Mouse (Mus musculus) kidney, embryonic 14.5 days (tissue): ENCODE measurements around the gene Sbf2. TPM values are rescaled to one million over a fixed set of nuclear protein-coding genes. Genes with fewer than 3 reads are reported as not detected.
"Not testable (repeated sequence)": the region's sequence is repeated elsewhere in the genome, so short reads cannot be mapped to it uniquely, and the experiment has no call there.

Experiments used
- ATAC-seq: fragments of 200-750 bp; cut with Nextera tagmentation; 2 replicates; pipeline ENCODE4 v1.8.0; 2017; ENCODE audit warnings: moderate number of reproducible peaks, mild to moderate bottlenecking, moderate TSS enrichment, moderate library complexity; ENCODE audit not compliant: low FRiP score, low TSS enrichment
- H3K27ac ChIP-seq: fragments of 300-500 bp; sonication (generic); 2 replicates; pipeline ENCODE4 v1.5.1; 2014; ENCODE audit warnings: low read depth, mild to moderate bottlenecking, low read length, moderate library complexity, mixed read lengths
- H3K27me3 ChIP-seq: fragments of 300-500 bp; sonication (generic); 2 replicates; pipeline ENCODE4 v1.6.1; 2014; ENCODE audit warnings: mild to moderate bottlenecking, low read length; ENCODE audit not compliant: control insufficient read depth, insufficient read depth
- H3K36me3 ChIP-seq: fragments of 300-500 bp; sonication (generic); 2 replicates; pipeline ENCODE4 v1.6.1; 2014; ENCODE audit warnings: low read length, mixed read lengths; ENCODE audit not compliant: control insufficient read depth, insufficient read depth
- H3K4me1 ChIP-seq: fragments of 300-500 bp; sonication (generic); 2 replicates; pipeline ENCODE4 v1.6.1; 2014; ENCODE audit warnings: low read length, mixed read lengths; ENCODE audit not compliant: control insufficient read depth, insufficient read depth
- H3K4me2 ChIP-seq: fragments of 300-500 bp; sonication (generic); replicated peaks from 2 replicates; pipeline ENCODE4 v1.6.1; 2014; ENCODE audit warnings: low read depth, mild to moderate bottlenecking, low read length
- H3K4me3 ChIP-seq: fragments of 300-500 bp; sonication (generic); 2 replicates; pipeline ENCODE4 v1.5.1; 2014; ENCODE audit warnings: mild to moderate bottlenecking, low read length
- H3K9ac ChIP-seq: fragments of 300-500 bp; sonication (generic); 2 replicates; pipeline ENCODE4 v1.6.1; 2014; ENCODE audit warnings: low read depth, mild to moderate bottlenecking, low read length, moderate library complexity
- H3K9me3 ChIP-seq: fragments of 300-500 bp; sonication (generic); 2 replicates; pipeline ENCODE4 v1.6.1; 2016; ENCODE audit warnings: low read length; ENCODE audit not compliant: control insufficient read depth
- WGBS: fragments of 180-500 bp; shearing (Covaris S2); extraction: QIAGEN DNeasy Blood & Tissue Kit; methylation state at CpG from one replicate; pipeline ENCODE4 v1.1.7; 2014; 5-methylcytosine and 5-hydroxymethylcytosine counted together
- polyA plus RNA-seq: library from polyadenylated mRNA; unstranded; fragments of >200 nt; fragmentation: Nextera tagmentation; extraction: Ambion mirVana; gene quantifications from 2 replicates; pipeline ENCODE4 v1.2.1, GENCODE M21; 2014

The Sbf2 gene
- polyA plus RNA-seq, 1 experiment from 2014 or later, result 44.6 TPM

GRCm38 (mm10) chr7:110647559-110648454 is 33.1 kb upstream of the Sbf2 start:
- Histone ChIP-seq H3K27ac (no peak overlapping the region), H3K4me2 (no peak overlapping the region)
- WGBS, result 82% methylated on average over 15 of the region's 15 CpGs

GRCm38 (mm10) chr7:110646611-110647407 is 32.1 kb upstream of the Sbf2 start:
- ATAC-seq, result no peak

More at GRCm38 (mm10) chr7:110647559-110648454, 33.1 kb upstream of the Sbf2 start:
- Histone ChIP-seq H3K4me1 (no peaks in the 10 kb centered on the region), H3K9ac (no peak overlapping the region), H3K4me3 (no peak overlapping the region), H3K36me3 (no peaks in the 10 kb centered on the region), H3K9me3 (peaks cover 6% of the 10 kb centered on the region), H3K27me3 (no peaks in the 10 kb centered on the region)
- no peak for ATAC-seq

GRCm38 (mm10) chr7:110645859-110646258 is 31.1 kb upstream of the Sbf2 start:
- no peak overlapping the region for H3K9ac ChIP-seq
- ATAC-seq, result 0 out of 2 replicates have a peak, but pooled peaks have one; percentile 30
- no peak overlapping the region for H3K4me3 ChIP-seq
- H3K36me3 ChIP-seq, result no peaks in the 10 kb centered on the region
- H3K27me3 ChIP-seq, result no peaks in the 10 kb centered on the region
- no peak overlapping the region for H3K27ac ChIP-seq
- no peaks in the 10 kb centered on the region for H3K4me1 ChIP-seq
- H3K4me2 ChIP-seq, result no peak overlapping the region
- WGBS, result 85% methylated on average over 6 of the region's 6 CpGs
- H3K9me3 ChIP-seq, result peaks cover 6% of the 10 kb centered on the region

More at GRCm38 (mm10) chr7:110646611-110647407, 32.1 kb upstream of the Sbf2 start:
- Histone ChIP-seq H3K9ac (no peak overlapping the region), H3K27me3 (no peaks in the 10 kb centered on the region), H3K36me3 (no peaks in the 10 kb centered on the region), H3K9me3 (peaks cover 6% of the 10 kb centered on the region), H3K4me2 (no peak overlapping the region), H3K4me1 (no peaks in the 10 kb centered on the region), H3K27ac (no peak overlapping the region), H3K4me3 (no peak overlapping the region)
- WGBS, result 86% methylated on average over 8 of the region's 8 CpGs

- peaks cover 6% of the 10 kb centered on the region for H3K9me3 ChIP-seq
- no peaks in the 10 kb centered on the region for H3K27me3 ChIP-seq
- no peaks in the 10 kb centered on the region for H3K4me1 ChIP-seq
- WGBS, result 74% methylated on average over 5 of the region's 5 CpGs
- no peak overlapping the region for H3K9ac ChIP-seq
- no peak overlapping the region for H3K4me3 ChIP-seq
- H3K4me2 ChIP-seq, result no peak overlapping the region
- peak; percentile 47 for ATAC-seq
- H3K27ac ChIP-seq, result no peak overlapping the region
- H3K36me3 ChIP-seq, result no peaks in the 10 kb centered on the region
Observed at GRCm38 (mm10) chr7:110645311-110645710, 30.6 kb upstream of the Sbf2 start.

GRCm38 (mm10) chr7:110639958-110640357 is 25.2 kb upstream of the Sbf2 start:
- not testable (repeated sequence) for ATAC-seq, H3K36me3 ChIP-seq, H3K9ac ChIP-seq, H3K27ac ChIP-seq, H3K27me3 ChIP-seq, H3K4me3 ChIP-seq, H3K4me1 ChIP-seq, H3K9me3 ChIP-seq, H3K4me2 ChIP-seq
- 98% methylated on average over 3 of the region's 3 CpGs for WGBS

GRCm38 (mm10) chr7:110639291-110639915 is 24.7 kb upstream of the Sbf2 start:
- Histone ChIP-seq H3K36me3 (no peaks in the 10 kb centered on the region), H3K9ac (no peak overlapping the region), H3K27me3 (no peaks in the 10 kb centered on the region), H3K9me3 (no peaks in the 10 kb centered on the region), H3K4me1 (peaks cover 4% of the 10 kb centered on the region; the same call in 1 of the 2 replicates), H3K4me3 (no peak overlapping the region), H3K27ac (no peak overlapping the region), H3K4me2 (no peak overlapping the region)
- ATAC-seq, result no peak
- 83% methylated on average over 11 of the region's 11 CpGs for WGBS

GRCm38 (mm10) chr7:110638305-110639110 is 23.8 kb upstream of the Sbf2 start:
- H3K4me1 ChIP-seq, result peaks cover 4% of the 10 kb centered on the region; the same call in 1 of the 2 replicates
- no peak for ATAC-seq
- no peaks in the 10 kb centered on the region for H3K36me3 ChIP-seq
- 49% methylated on average over 17 of the region's 17 CpGs for WGBS
- no peaks in the 10 kb centered on the region for H3K9me3 ChIP-seq
- H3K27me3 ChIP-seq, result no peaks in the 10 kb centered on the region
- H3K27ac ChIP-seq, result no peak overlapping the region
- no peak overlapping the region for H3K9ac ChIP-seq
- no peak overlapping the region for H3K4me2 ChIP-seq
- H3K4me3 ChIP-seq, result no peak overlapping the region

- 55% methylated on average over 1 of the region's 1 CpGs for WGBS
- H3K27me3 ChIP-seq, result no peaks in the 10 kb centered on the region
Observed at GRCm38 (mm10) chr7:110636559-110636958, 21.8 kb upstream of the Sbf2 start.

More at GRCm38 (mm10) chr7:110636559-110636958, 21.8 kb upstream of the Sbf2 start:
- no peaks in the 10 kb centered on the region for H3K9me3 ChIP-seq
- H3K4me2 ChIP-seq, result no peak overlapping the region
- no peak overlapping the region for H3K27ac ChIP-seq
- no peak overlapping the region for H3K4me3 ChIP-seq
- ATAC-seq, result no peak
- H3K36me3 ChIP-seq, result no peaks in the 10 kb centered on the region
- H3K9ac ChIP-seq, result no peak overlapping the region
- H3K4me1 ChIP-seq, result peaks cover 4% of the 10 kb centered on the region; the same call in 1 of the 2 replicates
